Mouse (Mus musculus) CH12.LX (cell line): Measurements from ENCODE around the gene Tex22. TPM values are rescaled to one million over a fixed set of nuclear protein-coding genes. Genes with fewer than 3 reads are reported as not detected.

Source experiments
- DNase-seq: peaks from one replicate; pipeline ENCODE4 v3.0.0-alpha.2; 2013; ENCODE audit errors: extremely low read depth
- H3K27ac ChIP-seq: 2 replicates; pipeline ENCODE4 v1.5.1; 2012; ENCODE audit warnings: low read depth, mild to moderate bottlenecking, control low read depth, moderate library complexity; ENCODE audit not compliant: insufficient read depth
- H3K27me3 ChIP-seq: replicated peaks from 2 replicates; pipeline ENCODE3; 2012; ENCODE audit warnings: inconsistent platforms
- H3K36me3 ChIP-seq, 2 experiments: replicated peaks in 1 of 2; 2 replicates each; pipeline versions ENCODE3 to v1.6.1; 2012; ENCODE audit warnings: inconsistent platforms in 1 of 2, low read length in 1 of 2, mild to moderate bottlenecking in 1 of 2, mixed read lengths in 1 of 2, moderate library complexity in 1 of 2; ENCODE audit not compliant: control insufficient read depth in 1 of 2, insufficient read depth in 1 of 2
- H3K4me1 ChIP-seq, 2 experiments: 2 replicates each; pipeline ENCODE4 v1.6.1; 2012; ENCODE audit warnings: inconsistent platforms in 1 of 2, moderate library complexity in 1 of 2; ENCODE audit not compliant: insufficient read depth in 2 of 2, control insufficient read depth in 1 of 2
- H3K4me2 ChIP-seq: 2 replicates; pipeline ENCODE4 v1.6.1; 2012; ENCODE audit warnings: low read depth, mild to moderate bottlenecking, control low read depth; ENCODE audit not compliant: poor library complexity, insufficient read depth, severe bottlenecking
- H3K4me3 ChIP-seq, 3 experiments: fragments of 150-350 bp in 1 of 3; sonication (generic) in 1 of 3; replicated peaks in 1 of 3; 2 replicates each; pipeline versions ENCODE3 to v1.5.1; 2011 to 2012; ENCODE audit warnings: low read depth in 2 of 3, low read length in 2 of 3, mild to moderate bottlenecking in 2 of 3, moderate library complexity in 2 of 3, control low read depth in 1 of 3, improper control_type of control experiment in 1 of 3, inconsistent platforms in 1 of 3, mixed read lengths in 1 of 3; ENCODE audit not compliant: poor library complexity in 1 of 3
- H3K79me2 ChIP-seq: replicated peaks from 2 replicates; pipeline ENCODE4 v1.6.1; 2012; ENCODE audit warnings: mild to moderate bottlenecking, moderate library complexity; ENCODE audit not compliant: control insufficient read depth, poor library complexity, insufficient read depth, severe bottlenecking; ENCODE audit errors: extremely low read depth
- H3K9ac ChIP-seq: 2 replicates; pipeline ENCODE4 v1.6.1; 2012; ENCODE audit warnings: low read depth, mild to moderate bottlenecking, control low read depth, moderate library complexity; ENCODE audit not compliant: insufficient read depth
- H3K9me3 ChIP-seq: replicated peaks from 2 replicates; pipeline ENCODE3; 2012; ENCODE audit warnings: low read length, inconsistent platforms, mixed read lengths
- CHD2 ChIP-seq: IDR thresholded peaks from 2 replicates; pipeline ENCODE4 v1.6.1; 2011; ENCODE audit warnings: low read length, improper control_type of control experiment
- CTCF ChIP-seq, 2 experiments: IDR thresholded peaks in 1 of 2; conservative IDR thresholded peaks in 1 of 2; 2 replicates each; pipeline ENCODE4 v1.5.1; 2011 to 2012; ENCODE audit warnings: low read depth in 2 of 2, low read length in 2 of 2, improper control_type of control experiment in 1 of 2, inconsistent platforms in 1 of 2, mild to moderate bottlenecking in 1 of 2, moderate library complexity in 1 of 2
- EP300 ChIP-seq: IDR thresholded peaks from 2 replicates; pipeline ENCODE4 v1.6.1; 2011; ENCODE audit warnings: low read length, improper control_type of control experiment
- HCFC1 ChIP-seq: IDR thresholded peaks from 2 replicates; pipeline ENCODE4 v1.6.1; 2012; ENCODE audit warnings: low read depth, mild to moderate bottlenecking, inconsistent platforms, low read length, improper control_type of control experiment
- IRF4 ChIP-seq: IDR thresholded peaks from 2 replicates; pipeline ENCODE4 v1.6.1; 2014; ENCODE audit warnings: low read depth, mild to moderate bottlenecking, inconsistent platforms, low read length, improper control_type of control experiment
- JUN ChIP-seq: IDR thresholded peaks from 2 replicates; pipeline ENCODE4 v1.6.1; 2011; ENCODE audit warnings: low read depth, mild to moderate bottlenecking, low read length, improper control_type of control experiment, moderate library complexity; ENCODE audit not compliant: insufficient read depth
- JUND ChIP-seq: conservative IDR thresholded peaks from 2 replicates; pipeline ENCODE4 v1.6.1; 2011; ENCODE audit warnings: low read depth, low read length, improper control_type of control experiment
- MAFK ChIP-seq: IDR thresholded peaks from 2 replicates; pipeline ENCODE4 v1.6.1; 2011; ENCODE audit warnings: low read length, improper control_type of control experiment; ENCODE audit not compliant: insufficient replicate concordance
- MAX ChIP-seq: IDR thresholded peaks from 2 replicates; pipeline ENCODE4 v1.6.1; 2011; ENCODE audit warnings: low read length, improper control_type of control experiment
- MAZ ChIP-seq: IDR thresholded peaks from 2 replicates; pipeline ENCODE4 v1.6.1; 2012; ENCODE audit warnings: low read depth, mild to moderate bottlenecking, inconsistent platforms, low read length, improper control_type of control experiment, moderate library complexity
- MEF2A ChIP-seq: IDR thresholded peaks from 2 replicates; pipeline ENCODE4 v1.6.1; 2014; ENCODE audit warnings: low read depth, mild to moderate bottlenecking, inconsistent platforms, low read length, improper control_type of control experiment, borderline replicate concordance
- MXI1 ChIP-seq: IDR thresholded peaks from 2 replicates; pipeline ENCODE4 v1.6.1; 2011; ENCODE audit warnings: mild to moderate bottlenecking, low read depth, low read length, improper control_type of control experiment
- MYC ChIP-seq: IDR thresholded peaks from 2 replicates; pipeline ENCODE4 v1.6.1; 2011; ENCODE audit warnings: low read depth, mild to moderate bottlenecking, improper control_type of control experiment, low read length
- NRF1 ChIP-seq: IDR thresholded peaks from 2 replicates; pipeline ENCODE4 v1.6.1; 2014; ENCODE audit warnings: low read depth, mild to moderate bottlenecking, inconsistent platforms, low read length, improper control_type of control experiment, moderate library complexity
- PAX5 ChIP-seq: IDR thresholded peaks from 2 replicates; pipeline ENCODE4 v1.6.1; 2012; ENCODE audit warnings: low read length, inconsistent platforms, mixed read lengths
- POLR2AphosphoS2 ChIP-seq: IDR thresholded peaks from 2 replicates; pipeline ENCODE4 v1.6.1; 2011; ENCODE audit warnings: low read depth, low read length, improper control_type of control experiment
- RAD21 ChIP-seq: IDR thresholded peaks from 2 replicates; pipeline ENCODE4 v1.6.1; 2011; ENCODE audit warnings: low read depth, mild to moderate bottlenecking, low read length, improper control_type of control experiment, moderate library complexity
- RCOR1 ChIP-seq: conservative IDR thresholded peaks from 2 replicates; pipeline ENCODE4 v1.6.1; 2012; ENCODE audit warnings: low read depth, mild to moderate bottlenecking, inconsistent platforms, low read length, improper control_type of control experiment
- SIN3A ChIP-seq: IDR thresholded peaks from 2 replicates; pipeline ENCODE4 v1.6.1; 2012; ENCODE audit warnings: low read length, improper control_type of control experiment, inconsistent platforms
- SMC3 ChIP-seq: IDR thresholded peaks from 2 replicates; pipeline ENCODE4 v1.6.1; 2011; ENCODE audit warnings: low read depth, low read length, improper control_type of control experiment
- TBP ChIP-seq: conservative IDR thresholded peaks from 2 replicates; pipeline ENCODE4 v1.6.1; 2011; ENCODE audit warnings: low read depth, low read length, improper control_type of control experiment
- TCF12 ChIP-seq: IDR thresholded peaks from 2 replicates; pipeline ENCODE4 v1.6.1; 2014; ENCODE audit warnings: low read depth, mild to moderate bottlenecking, inconsistent platforms, low read length, improper control_type of control experiment
- USF2 ChIP-seq: conservative IDR thresholded peaks from 2 replicates; pipeline ENCODE4 v1.6.1; 2011; ENCODE audit warnings: low read depth, low read length, improper control_type of control experiment
- ZC3H11A ChIP-seq: IDR thresholded peaks from 2 replicates; pipeline ENCODE4 v1.6.1; 2012; ENCODE audit warnings: low read depth, mild to moderate bottlenecking, inconsistent platforms, low read length, improper control_type of control experiment
- ZKSCAN1 ChIP-seq: IDR thresholded peaks from 2 replicates; pipeline ENCODE4 v1.6.1; 2012; ENCODE audit warnings: low read depth, inconsistent platforms, low read length, improper control_type of control experiment, borderline replicate concordance
- ZMIZ1 ChIP-seq: IDR thresholded peaks from 2 replicates; pipeline ENCODE4 v1.6.1; 2012; ENCODE audit warnings: low read depth, mild to moderate bottlenecking, inconsistent platforms, low read length, improper control_type of control experiment
- ZNF384 ChIP-seq: IDR thresholded peaks from 2 replicates; pipeline ENCODE4 v1.6.1; 2012; ENCODE audit warnings: low read depth, low read length, improper control_type of control experiment, inconsistent platforms
- dilution Hi-C: fragments of 300-500 bp; cut with MboI; formaldehyde crosslinking; loops from 2 replicates; pipeline ENCODE4 v1.14.3; 2020; ENCODE audit warnings: low sequenced_read_pairs; ENCODE audit not compliant: extremely low pct_unique_long_range_greater_than_20kb, extremely low pct_ligation_motif_present
- in situ Hi-C: fragments of 300-500 bp; cut with MboI; formaldehyde crosslinking; loops from 3 replicates; pipeline ENCODE4 v1.14.3; 2019; ENCODE audit warnings: low sequenced_read_pairs, low pct_ligation_motif_present, low pct_unique_long_range_greater_than_20kb, mixed read lengths
- polyA plus RNA-seq: library from polyadenylated mRNA; unstranded; fragments of >175 nt; gene quantifications from 2 replicates; pipeline ENCODE4 v1.2.1, GENCODE M21; 2012; ENCODE audit warnings: low read depth; ENCODE audit not compliant: insufficient read length
- total RNA-seq, 2 experiments: library from RNA; depleted of rRNA; stranded (reverse); fragments of 300-350 nt in 1 of 2; fragments of >200 nt in 1 of 2; gene quantifications; 2 replicates each; pipeline ENCODE4 v1.2.3; 2012 to 2014

Tex22 gene
- total and polyA plus RNA-seq, 3 experiments, result 0.21 TPM; not detected in 2

- Histone ChIP-seq H3K4me3 (no peak overlapping the region), H3K4me1 (peaks cover 4 to 31% of the 10 kb centered on the region in 2 experiments; a peak in 2 of 4 replicates), H3K27ac (no peak overlapping the region), H3K4me2 (no peak overlapping the region), H3K9me3 (no peaks in the 10 kb centered on the region), H3K9ac (no peak overlapping the region), H3K79me2 (no peaks in the 10 kb centered on the region), H3K36me3 (peaks cover 86 to 98% of the 10 kb centered on the region in 2 experiments), H3K27me3 (no peaks in the 10 kb centered on the region)
- peak; percentile 69 for DNase-seq
- TF ChIP-seq NRF1 (no peak), PAX5 (no peak), ZNF384 (no peak), ZC3H11A (no peak), ZMIZ1 (no peak), MXI1 (no peak), SMC3 (peak; percentile 62), SIN3A (no peak), JUND (no peak), RCOR1 (no peak), USF2 (no peak), RAD21 (peak; percentile 23), ZKSCAN1 (no peak), TCF12 (no peak), HCFC1 (no peak), MAZ (no peak), JUN (no peak), CTCF (conservative IDR thresholded peaks at IDR 0.05 in 1 of 2, IDR thresholded peaks at IDR 0.05 in 1 of 2; ENCODE audit: low read depth in 2 of 2, low read length in 2 of 2) (peak; percentile 81 to 88), POLR2AphosphoS2 (no peak)
- in situ Hi-C loops (no loop called here), dilution Hi-C loops (no loop called here)
Measured at GRCm38 (mm10) chr12:113119516-113120410, 45.5 kb downstream of the Tex22 start.

GRCm38 (mm10) chr12:113124726-113125125 lies 50.4 kb downstream of the Tex22 start:
- Histone ChIP-seq H3K4me2 (no peak overlapping the region), H3K4me3 (no peak overlapping the region), H3K9ac (no peak overlapping the region), H3K79me2 (no peaks in the 10 kb centered on the region), H3K4me1 (peaks cover 0 to 1% of the 10 kb centered on the region in 2 experiments; a peak in 1 of 4 replicates), H3K27me3 (no peaks in the 10 kb centered on the region), H3K9me3 (no peaks in the 10 kb centered on the region), H3K36me3 (peaks cover 96 to 99% of the 10 kb centered on the region in 2 experiments), H3K27ac (no peak overlapping the region)
- dilution Hi-C loops, result no loop called here
- in situ Hi-C loops, result no loop called here
- TF ChIP-seq RCOR1 (no peak), POLR2AphosphoS2 (no peak), MAX (no peak), ZKSCAN1 (no peak), IRF4 (no peak), MYC (no peak), JUND (no peak), CHD2 (no peak), PAX5 (no peak), MAFK (no peak), RAD21 (no peak), EP300 (no peak), CTCF (conservative IDR thresholded peaks at IDR 0.05 in 1 of 2, IDR thresholded peaks at IDR 0.05 in 1 of 2; ENCODE audit: low read depth in 2 of 2, low read length in 2 of 2) (no peak), ZMIZ1 (no peak), TBP (no peak), ZNF384 (no peak), MEF2A (no peak)
- DNase-seq, result no peak
